Mouse (Mus musculus) lung, postnatal 4 days (tissue): Measurements from ENCODE around the gene Ptpn5.

Source experiments
- DNase-seq, 2 experiments: peaks; one replicate each; pipeline ENCODE4 v3.0.0; 2021

The Ptpn5 gene

DNA sequence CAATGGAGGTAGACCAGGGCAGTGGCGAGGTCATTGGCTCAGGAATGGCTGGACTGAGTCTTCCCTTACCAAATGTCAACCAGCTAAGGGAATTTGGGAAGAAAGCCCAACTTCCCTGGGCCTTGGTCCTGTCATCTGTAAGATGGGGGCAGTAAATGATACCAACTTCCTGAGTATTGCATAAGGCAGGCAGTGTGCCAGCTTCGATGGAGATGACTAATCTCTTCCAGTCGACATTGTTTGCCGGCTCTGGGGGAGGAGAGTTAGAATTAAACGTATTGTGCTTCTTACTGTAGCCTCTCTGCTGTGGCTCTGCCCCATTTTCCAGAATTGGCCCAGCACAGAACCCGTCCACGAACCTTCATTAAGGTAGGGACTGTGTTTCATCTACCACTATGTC, 23.0 kb downstream of the Ptpn5 start:
- peak in 1 of 2 experiments; percentile 39 for DNase-seq

DNA sequence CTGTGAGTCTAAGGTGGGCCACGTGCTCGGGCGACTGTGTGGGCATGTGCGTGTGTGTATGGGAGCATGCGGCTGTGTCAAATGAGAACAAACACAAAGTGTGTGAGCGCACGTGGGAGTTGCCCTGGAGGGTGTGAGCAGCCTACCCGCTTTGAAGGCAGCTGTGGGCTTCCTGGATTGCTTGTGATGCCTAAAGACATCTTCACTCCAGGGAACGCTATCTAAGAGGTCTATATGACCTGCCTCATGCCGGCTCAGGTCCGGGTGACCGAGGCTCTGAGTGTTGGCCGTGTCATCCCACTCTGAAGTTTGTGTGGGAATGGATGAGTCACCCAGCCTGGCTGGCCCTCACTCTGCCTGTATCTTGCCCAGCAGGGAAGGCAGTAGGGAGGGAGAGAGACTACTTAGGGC, 24.7 kb downstream of the Ptpn5 start:
- DNase-seq = peak in 1 of 2 experiments; percentile 33

DNA sequence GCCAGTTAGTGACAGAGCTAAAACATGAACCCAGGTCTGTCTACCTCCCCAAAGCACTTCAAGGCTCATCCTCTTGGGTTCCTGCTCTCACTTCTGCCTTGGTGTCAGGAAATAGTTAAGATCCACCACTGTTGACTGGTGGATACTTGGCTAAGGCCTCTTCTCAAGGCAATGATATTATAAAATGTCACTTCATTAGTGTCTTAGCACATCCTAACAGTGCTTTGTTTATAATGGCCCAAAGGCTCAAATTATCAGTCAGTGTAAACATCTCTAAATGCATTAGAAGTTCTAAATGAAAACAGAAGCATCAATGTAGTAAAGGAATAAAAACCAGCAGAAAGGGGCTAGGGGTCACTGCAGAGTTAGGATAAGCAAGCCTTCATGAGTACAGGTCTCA, 26.5 kb downstream of the Ptpn5 start:
- no peak for DNase-seq

DNA sequence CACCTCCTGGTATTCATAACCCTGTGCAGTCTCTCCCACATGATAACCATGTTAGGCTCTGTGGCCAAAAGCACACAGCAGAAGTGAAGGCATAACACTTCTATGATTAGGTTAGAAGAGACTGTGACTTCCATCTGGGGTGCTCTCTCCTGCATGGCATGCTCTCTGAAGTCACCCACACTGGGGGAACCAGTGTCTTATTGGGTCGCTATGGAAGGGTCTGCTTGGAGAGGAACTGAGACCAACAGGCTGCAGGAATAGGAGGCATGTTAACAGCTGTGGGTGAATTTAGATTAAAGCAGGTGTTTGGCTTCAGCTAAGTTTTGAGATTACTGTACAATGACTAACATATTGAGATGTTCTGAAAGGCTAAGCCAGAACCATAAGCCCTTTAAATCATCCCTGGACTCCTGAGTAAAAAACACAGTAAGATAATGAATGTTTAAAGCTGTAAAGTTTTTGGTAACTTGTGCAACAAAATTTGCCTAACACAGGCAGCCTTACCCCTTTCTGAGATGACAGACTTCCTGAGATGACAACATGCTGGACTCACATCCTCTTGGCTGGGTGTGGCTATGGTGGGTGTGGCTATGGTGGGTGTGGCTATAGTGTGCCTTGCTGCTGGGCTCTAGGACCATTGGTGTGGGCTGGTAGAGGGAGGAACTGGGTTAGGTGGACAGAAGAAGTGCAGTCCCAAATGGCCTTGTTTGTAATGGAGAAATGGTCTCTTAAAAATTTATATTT, 29.6 kb downstream of the Ptpn5 start:
- peak; percentile 73 to 83 for DNase-seq

DNA sequence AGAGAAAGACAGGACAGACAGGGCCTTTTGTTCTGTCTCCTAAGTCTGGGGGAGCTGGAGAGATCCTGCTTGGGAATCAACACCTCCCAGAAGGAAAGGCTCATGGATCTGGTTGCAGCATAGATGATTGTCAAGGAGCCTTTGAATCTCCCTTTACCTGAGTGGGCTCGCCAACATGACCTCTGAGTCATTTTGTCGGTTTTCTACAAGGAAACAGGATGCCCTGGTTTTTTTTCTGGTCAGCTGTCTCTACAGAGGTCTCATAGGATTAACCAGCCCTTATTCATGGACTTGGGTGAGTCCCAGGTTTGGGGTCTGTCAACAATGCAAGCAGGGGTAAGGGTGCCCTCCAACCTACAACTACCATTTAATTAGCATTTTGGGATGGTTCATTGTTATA, 30.5 kb downstream of the Ptpn5 start:
- DNase-seq = no peak

DNA sequence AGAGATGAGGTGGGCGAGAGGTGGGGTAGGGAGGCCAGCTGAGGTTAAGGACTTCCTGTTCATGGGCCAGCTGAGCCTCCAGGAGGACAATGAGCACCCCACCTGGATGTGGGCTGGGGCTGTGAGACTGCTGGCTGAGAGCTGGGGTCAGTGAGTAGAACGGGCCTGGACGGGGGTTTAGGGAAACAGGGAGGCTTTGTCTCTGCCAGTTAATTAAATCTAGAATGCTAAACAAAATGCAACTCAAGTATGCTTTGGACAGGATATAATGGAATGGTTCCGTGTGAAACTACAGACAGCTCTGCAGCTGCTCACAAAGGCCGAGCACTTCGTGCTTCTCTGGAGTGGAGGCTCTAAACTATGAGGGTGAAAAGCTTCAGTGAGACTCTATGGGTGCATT, 32.9 kb downstream of the Ptpn5 start:
- peak; percentile 25 to 66 for DNase-seq

DNA sequence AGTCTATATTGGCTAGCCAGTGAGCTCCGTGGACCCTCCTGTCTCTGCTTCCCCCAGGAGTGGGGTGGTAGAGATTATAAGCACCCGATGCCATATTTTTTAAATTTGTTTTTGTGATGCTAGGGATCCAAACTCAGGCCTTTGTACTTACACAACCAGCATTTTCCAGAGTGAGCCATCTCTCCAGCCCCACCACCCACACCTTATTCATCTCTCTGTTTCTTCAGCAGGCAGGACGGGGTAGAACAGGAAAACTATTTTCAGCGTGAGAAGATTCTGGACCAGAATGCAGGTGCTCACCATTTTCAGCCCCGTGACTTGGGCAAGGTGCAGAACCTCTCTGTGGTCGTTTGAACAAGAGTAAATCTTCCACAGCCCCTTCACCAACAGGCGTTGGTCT, 34.2 kb downstream of the Ptpn5 start:
- DNase-seq = no peak

DNA sequence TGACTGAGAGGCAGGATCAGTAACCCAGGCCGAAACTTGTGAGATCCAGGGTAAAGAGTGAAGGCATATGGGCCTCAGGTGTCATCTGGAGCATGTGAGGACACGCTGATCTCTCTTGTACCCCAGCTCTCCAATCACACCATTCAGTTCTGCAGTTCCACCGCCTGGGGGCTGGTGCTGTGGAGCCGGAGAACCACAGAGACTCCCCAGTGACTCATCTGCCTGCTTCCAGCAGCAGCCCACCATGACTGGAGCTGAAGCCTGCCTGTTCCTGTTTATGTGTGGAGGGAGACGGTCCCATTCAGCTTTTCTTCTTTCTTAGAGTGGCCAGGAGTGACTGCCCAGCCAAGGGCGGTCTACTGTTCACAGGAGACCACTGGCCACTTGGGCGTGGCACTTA, 35.4 kb downstream of the Ptpn5 start:
- DNase-seq = no peak

DNA sequence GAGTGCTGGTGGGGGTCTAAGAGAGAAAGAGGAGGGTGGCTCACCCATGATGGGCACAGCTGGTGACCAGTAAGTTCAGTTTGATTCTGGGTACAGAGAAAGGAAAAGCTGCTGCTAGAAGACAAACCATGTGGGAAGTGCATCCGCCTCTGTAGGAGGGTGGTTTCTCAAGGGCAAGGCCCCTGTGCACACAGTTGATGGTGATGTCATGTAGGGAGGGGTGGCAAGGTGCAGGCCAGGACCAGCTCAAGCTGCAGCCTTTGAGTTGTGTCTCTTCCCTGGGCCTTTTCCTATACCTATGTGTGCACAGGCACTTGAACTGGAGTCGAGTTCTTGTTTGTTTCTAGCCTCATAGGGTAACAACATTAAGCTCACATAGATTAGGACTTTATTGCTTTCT, 38.5 kb downstream of the Ptpn5 start:
- DNase-seq = no peak

DNA sequence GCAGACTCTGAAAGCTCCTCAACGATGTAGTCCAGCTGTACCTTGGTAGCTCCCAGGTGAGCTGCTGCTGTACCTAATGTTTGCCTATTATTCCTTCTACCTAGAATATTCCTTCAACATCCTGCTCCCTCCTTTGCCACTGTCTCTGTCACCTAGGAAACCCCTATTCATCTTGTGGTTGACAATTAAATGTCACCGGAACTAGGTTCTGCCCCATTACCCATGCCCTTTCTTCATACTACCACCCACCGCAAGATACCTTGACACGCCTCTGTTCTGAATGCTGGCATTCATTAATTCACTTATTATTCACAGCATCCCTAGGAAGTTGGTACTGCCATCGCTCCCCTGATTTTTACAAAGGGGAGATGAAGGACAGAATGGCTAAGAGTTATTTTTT, 39.5 kb downstream of the Ptpn5 start:
- DNase-seq = no peak

DNA sequence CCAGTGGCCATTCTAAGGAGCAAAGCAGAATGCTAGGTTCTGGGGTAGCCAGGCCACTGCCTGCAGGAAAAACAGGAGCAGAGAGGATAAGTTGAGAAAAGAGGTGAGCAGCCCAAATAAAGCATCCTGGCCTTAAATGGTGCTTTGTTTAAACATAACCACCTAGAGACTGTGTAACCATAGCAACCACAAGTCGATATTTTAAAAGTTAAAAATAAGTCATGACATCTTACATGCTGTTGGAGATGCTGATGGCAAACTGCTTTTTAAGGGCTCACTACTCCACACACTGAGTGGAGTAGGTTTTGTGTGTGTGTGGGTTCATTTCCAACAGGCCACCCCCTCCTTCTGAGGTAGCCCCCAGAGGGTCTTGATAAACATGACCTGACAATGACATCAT, 48.4 kb downstream of the Ptpn5 start:
- DNase-seq = no peak

DNA sequence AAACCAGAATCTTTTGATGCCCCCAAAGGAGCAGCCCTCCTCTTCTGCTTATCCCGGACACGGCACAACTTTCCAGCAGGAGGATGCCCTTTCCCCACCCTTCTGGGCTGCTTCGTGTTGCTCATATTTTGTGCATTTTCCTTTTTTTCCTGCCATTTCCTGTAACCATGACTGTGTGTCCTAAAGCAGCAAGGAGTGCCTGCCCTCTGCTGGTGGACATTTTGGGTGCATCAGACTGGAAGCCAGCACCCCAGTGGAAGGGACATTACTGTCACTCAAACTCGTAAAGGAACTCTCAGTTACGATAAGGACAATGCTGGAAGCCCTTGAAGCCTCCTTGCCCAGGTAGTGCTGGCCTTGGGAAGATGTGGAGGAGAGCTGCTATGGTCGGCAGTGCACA, 52.2 kb downstream of the Ptpn5 start:
- DNase-seq = peak; percentile 73 to 82

DNA sequence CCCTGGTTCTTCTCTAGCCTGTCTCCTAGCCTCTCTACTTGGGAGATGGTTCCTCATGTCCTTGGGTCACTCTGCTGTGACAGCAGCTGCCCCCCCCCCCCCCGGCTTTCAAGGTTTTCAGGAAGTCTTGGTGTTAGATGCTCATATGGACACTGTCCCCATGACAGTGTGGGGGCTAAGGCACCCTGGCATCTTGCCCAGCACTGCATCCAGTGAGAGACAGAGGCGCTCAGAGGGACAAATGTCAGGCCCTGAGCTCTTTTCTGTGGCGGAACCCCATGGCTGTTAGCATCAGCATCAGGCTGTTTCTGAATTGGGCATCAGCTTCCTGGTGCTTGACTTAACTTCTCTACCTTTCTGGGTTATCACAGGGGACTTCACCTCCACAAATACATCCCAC, 52.6 kb downstream of the Ptpn5 start:
- peak; percentile 37 to 64 for DNase-seq

DNA sequence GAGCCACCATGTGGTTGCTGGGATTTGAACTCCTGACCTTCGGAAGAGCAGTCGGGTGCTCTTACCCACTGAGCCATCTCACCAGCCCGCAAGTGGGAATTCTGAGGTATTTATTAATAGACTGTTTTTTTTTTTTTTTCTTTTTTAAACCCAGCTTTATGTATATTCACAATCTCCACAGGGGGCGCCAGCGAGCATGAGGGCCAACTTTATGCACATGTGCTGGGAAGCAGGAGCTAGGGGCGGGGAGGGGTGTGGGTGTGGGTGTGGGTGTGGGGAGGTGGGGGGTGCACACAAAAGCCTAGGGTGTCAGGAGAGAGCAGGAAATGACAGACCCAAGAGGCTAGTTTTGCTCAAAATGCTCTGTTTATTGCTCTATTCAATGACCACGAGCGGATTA, 56.0 kb downstream of the Ptpn5 start:
- peak; percentile 54 to 63 for DNase-seq

DNA sequence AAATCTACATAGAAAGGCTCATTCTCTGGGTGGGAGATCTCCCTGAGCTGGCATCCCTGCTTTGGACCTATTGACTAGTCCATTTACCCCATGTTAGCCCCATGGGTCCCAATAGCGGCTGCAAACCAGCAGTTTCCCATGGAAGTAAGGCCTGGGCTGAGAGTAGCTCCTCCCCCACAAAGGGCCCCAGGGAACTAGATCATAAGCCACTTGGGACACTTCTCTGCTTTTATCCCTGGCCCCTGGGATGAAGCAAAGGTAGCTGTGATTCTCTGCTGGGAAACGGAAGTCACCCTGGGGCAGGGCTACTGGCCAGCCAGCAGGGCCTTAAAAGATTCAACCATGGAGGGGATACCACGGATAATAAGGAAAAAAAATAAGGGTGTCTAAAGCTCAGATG, 56.8 kb downstream of the Ptpn5 start:
- DNase-seq = no peak

DNA sequence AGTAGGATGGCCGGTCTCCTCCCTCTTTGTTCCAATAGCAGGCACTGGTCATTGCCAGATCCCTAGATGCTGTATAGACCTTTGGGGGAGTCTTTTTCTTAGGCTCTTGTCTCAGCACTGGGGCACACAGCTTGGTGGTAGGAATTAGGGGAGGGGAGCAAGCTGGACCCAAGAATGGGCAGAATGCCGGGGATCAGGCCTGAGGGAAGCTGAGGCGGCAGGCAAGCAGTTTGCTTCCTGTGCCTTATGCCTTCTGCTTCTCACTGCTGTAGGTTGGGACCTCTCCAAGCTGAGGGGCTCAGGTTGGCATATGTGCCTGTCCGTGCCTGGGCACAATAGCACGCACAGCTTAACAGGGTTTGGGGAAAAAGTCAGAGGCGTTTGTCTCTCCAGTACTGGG, 57.3 kb downstream of the Ptpn5 start:
- DNase-seq = no peak

DNA sequence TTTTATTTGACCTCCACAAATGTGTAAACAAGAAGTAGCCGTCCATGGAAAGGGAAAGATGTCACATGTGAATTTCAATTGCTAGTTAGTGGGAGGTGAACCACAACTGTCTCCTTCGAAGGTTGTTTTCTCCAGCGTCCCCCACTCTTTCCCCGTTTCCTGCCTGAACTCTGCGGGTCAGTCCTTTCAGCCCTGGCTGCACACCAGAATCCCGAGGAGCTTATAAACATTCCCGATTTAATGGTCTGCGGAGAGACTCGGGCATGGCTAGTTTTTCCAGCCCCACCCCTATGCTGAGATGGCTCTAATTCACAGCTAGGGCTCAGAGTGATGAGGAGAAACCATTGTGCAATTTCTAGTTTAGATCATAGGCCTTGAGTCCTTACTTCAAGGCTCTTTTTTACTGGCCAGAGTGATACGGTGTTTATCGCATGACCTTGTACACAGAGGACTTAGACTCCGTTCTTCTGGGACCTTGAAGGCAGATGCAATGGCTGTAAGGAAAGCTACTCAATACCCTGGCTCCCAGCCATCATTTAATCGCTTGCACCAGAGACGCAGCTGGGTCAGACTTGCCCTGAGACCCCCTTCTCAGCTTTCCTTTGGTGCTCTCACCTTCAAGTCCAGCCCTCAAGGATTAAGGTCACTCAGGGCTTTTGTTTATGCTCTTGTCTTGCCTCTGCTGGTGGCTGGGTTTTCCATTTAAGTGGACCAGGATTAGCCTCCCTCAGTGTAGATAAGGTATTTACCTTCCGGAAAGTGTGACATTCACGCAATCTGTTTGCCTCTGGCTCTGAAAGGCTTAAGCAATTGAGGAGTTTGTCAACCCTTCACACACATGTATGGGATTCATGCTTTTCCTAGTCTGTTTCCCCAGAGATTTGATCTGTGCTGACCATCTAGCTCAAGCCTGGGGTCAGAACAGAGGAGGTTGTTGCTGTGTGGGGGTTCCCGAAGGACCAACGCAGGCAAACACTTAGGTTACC, 59.7 kb downstream of the Ptpn5 start:
- peak; percentile 57 to 71 for DNase-seq

DNA sequence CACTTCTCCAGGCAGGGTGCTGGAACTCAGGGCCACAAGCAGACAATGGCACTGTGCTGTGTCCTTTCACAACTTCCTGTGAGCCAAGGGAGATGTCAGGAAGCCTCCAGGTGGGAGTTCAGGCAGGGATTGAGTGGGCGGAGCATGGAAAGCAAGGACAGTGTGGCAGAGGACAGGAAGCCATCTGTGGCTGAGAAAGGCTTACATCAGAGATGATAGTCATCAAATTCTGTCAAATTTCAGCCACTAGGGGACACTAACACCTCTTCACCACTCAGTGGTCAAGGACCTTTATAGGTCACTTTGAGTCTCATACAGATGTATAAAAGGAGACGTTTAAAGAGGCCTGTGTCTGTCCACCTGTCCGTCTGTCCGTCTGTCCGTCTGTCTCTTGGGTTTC, 60.9 kb downstream of the Ptpn5 start:
- DNase-seq = no peak

DNA sequence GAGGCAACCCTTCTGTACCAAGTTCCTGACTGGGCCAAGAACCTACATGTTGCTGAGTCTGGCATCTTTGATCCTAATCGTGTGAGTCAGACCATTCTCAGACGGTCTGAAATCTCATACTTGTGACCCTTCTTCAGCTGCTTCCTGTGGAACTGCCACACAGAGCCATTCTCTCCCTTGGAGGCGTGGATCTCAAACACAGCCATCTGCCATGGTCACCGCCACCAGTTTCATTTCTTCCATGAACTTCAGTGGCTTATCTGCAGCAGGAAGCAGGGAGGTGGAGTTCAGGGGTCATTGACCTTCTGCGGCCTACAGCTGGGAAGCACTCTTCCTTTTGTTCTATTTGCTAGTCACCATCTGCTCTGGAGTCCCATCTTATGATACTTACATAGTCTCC, 65.6 kb downstream of the Ptpn5 start:
- no peak for DNase-seq

DNA sequence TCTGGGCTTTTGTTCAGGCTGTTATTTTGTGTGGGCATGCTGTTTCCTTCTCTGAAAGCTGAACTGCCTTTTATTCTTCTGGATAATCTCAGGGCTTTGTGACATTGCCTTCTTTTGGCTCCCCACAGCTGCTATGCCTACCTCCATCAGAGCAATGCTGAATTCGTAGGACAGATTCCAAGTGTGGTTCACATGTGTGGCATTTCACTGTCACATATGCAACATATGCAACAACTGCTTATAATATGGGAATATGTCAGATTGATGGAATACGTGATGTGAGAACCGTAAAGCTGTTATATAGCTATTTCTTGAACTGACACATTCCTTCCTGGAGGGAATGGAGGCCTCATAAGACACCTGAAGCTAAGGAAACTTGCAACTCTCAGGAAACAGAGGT, 66.5 kb downstream of the Ptpn5 start:
- DNase-seq = no peak

DNA sequence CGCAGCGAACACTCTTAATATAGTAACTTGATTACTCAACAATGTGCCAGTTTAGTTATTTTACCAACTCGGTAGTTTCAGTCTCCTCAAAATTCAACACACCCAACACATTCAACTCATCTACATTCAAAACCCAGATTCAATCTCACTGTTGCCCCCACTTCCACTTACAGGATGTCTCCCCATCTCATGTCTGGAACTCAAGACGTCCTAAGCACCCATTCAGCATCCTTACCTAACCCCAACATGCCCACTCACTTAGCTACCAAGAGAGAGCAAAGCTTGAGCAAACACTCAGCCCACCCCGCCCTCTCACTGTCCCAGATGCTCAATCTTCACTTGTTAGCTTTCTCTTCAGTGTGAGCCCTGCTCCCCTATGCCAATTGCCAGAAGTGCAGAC, 71.9 kb downstream of the Ptpn5 start:
- no peak for DNase-seq

DNA sequence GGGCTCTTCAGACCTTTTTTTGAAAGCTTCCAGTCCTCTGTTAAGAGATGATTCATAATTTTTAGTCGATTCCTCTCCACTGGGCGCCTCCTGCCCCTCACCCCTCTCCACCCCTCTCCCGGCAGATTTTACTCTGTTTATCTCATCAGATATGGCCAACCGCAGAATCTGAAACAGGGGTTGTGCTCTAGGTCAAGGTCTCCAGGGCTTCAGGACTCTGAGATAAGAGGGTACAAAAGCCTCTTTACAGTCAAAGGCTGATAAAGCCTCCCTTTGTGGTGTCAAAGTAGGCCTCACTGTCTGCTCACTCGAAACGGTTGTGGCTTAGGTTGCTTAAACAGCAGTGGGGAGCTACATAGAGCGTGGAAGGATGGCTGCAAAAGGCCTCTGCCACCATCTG, 74.1 kb downstream of the Ptpn5 start:
- no peak for DNase-seq

DNA sequence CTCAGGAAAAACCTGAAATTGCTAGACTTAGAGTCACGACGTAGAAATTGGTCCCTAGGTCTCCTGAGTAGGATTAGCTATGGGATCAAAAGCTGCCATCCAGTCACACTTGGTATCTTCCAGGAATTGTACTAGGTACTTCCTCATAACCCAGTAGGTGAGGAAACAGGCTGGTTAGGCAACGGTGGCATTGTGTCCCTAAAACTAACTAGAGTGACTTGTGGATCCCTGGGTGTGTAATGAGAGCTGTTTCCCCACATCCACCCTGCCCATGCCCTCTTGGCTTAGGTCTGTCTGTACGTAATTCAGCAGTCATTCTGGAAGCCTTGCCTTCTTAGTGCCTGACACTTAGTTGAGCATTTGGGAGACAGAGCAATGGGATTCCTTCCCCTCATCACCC, 77.2 kb downstream of the Ptpn5 start:
- peak in 1 of 2 experiments; percentile 32 for DNase-seq

DNA sequence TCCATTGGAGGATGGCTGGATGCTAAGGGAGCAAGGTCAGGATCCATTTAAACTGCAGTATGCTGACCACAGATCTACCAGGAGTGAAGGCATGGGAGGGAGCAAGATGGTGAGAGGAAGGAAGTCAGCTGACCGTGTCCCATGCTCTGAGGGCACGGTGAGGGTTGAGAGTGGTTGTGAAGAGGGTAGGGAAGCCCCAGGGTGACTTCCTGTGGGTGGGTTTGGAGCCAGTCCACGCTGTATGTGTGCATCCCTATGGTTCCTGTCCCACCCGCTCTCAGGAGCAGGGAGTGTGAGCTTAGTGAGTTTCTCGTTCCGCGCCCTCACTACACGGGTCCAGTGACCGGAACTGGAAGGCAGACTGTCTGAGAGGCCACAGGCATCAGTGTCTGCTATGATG, 77.7 kb downstream of the Ptpn5 start:
- peak; percentile 45 to 54 for DNase-seq
